Mouse (Mus musculus): ENCODE results near the gene Hagh.

Gene Hagh

DNA sequence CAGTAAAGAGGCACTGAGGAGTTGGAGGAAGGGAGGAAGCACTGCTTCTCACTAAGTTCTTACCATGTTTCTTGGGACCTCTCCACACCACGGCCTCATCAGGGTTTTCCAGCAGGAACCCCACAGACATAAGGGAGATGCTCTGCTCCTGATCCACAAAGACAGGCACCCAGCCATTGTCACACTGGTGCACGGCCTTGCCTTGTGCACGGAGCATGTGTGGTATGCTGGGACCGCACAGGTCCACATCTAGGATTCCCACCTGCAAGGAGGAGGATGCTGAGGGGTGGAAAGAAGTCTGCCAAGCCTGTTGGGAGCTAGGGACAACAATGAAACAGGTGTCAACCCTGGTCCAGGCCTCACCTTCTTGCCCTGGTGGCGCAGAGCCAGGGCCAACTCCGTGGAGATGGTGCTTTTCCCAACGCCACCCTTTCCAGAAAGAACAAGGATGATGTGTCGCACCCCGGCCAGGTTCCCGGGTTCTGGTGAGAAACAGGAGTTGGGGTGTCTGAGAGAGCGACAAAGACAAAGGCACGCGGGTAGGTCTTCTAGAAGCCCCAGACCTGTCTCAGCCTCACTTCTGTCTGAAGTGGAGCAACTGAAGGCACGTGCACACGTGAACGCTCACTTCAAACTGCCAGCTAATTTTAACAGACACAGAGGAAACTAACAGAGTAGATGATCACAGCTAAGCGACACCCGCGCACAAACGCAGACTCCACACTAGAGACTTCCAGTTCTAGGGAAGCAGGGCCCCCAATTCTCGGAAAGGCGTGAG is 45.6 kb downstream of the Hagh start:
- DNase-seq (ENCODE audit: low spot score in 2 of 2) = no peak

DNA sequence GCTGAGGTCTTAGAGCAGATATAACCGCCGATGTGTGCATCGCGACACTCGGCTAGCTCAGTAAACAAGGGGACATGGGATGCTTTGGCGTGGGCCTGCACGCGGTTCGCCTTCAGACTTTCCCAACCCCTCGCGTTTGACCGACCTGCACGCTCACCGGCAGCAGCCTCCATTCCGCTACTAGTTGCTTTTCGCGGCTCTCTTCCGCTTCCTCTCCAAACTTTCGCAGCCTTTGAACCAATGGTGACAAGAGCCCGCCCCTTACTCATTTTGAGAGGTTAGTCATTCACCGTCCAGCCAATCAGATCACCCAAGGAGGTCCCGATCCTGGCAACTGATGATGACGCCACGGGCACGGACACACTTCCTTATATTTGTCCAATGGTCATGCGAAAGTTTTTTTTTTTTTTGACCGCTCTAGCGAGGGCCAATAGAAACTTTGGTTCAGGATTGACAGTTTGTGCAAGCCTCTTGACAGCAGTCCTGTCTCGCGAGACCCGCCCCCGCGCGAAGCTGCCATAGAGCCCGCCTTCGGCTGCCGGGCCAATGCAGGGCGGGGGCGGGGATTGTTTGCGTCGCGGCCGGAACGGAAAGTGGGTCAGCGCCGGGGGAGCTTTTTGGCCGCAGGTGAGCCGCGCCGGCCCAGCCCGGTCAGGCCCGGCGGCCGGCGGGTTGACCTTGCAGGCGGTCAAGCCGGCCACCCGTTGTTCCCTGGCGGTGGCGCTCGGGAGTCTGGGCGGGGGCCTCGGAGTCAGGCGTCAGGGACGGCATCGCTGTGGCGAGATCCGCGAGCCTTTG is 46.4 kb downstream of the Hagh start, which contains the start of the genes Nubp2 and Spsb3:
Gene Nubp2 (minus strand): TSS at position 216 of the 798 bp plus-strand sequence.
Gene Spsb3 (plus strand): TSS at position 510 of the 798 bp plus-strand sequence.
- DNase-seq (ENCODE audit: low spot score in 2 of 2) = peak; percentile 92 to 96

DNA sequence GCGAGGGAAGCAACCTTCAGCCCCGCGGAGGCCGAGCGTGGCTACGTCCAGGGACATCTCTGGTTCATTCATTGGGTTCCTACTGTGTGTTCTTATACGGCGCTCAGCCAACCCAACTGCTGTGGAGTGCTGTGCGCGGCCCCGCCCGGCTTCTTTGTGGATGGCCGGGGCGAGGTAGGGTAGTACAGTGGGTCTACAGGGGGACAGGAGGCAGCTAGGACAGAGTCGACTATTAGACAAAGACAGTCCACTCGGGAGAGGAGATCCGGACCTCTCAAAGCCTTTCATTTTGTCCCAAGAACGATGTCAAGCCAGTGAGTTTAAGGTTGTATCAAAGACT is 47.0 kb downstream of the Hagh start:
- no peak for DNase-seq (ENCODE audit: low spot score in 2 of 2)

DNA sequence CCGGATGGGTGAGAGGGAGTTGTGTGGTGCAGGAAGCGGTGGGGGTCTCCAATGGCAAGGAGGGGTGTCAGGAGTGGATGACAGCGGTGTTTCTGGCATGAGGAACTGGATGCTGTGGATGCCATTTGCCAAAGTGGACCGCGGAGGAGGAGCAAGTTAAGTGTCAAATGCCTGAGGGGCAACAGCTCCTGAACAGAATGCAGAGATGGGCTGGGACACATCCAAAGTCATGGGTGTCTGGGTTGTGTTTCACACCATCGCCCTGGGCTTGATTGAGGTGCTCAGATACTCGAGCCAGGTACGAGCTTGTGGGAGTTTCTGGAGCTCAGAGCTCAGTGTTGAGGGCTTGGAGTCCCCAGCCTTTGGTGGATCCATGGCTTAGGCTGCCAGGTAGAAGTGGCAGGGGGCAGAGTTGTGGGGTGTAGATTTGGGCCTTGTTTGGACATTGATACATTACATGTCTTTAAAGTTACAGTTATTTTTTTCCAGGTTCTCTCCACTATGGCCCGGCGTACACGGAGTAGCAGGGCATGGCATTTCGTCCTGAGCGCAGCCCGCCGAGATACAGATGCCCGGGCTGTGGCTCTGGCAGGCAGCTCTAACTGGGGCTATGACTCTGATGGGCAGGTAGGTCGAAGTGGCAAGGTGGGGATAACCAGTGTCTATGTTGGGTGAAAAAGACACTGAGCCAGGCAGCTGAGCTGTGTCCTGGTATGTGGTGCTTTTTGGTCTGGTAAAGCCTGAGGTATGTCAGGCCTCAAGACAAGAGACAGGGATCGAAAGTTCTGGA is 47.5 kb downstream of the Hagh start:
- DNase-seq (ENCODE audit: low spot score in 2 of 2) = no peak

DNA sequence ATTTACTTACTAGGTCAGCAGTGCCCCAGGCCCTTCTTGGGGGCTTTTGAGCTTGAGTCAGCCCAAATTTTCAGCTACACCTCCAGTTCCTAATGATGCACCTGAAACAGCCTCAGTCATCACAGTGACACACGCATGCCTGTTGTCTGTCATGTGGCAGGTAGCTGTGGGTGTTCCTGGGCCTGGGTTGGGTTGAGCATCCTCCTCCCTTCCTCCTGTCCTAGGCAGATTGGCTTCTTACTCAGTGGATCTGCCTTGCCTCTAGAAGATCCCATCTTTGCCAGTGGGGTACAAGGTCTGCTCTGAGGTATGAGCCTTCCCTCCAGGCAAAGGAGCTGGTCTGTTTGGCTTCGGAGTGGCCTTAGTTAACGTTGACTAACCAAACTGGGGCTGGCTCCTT is 48.9 kb downstream of the Hagh start:
- no peak for DNase-seq (ENCODE audit: low spot score in 2 of 2)

DNA sequence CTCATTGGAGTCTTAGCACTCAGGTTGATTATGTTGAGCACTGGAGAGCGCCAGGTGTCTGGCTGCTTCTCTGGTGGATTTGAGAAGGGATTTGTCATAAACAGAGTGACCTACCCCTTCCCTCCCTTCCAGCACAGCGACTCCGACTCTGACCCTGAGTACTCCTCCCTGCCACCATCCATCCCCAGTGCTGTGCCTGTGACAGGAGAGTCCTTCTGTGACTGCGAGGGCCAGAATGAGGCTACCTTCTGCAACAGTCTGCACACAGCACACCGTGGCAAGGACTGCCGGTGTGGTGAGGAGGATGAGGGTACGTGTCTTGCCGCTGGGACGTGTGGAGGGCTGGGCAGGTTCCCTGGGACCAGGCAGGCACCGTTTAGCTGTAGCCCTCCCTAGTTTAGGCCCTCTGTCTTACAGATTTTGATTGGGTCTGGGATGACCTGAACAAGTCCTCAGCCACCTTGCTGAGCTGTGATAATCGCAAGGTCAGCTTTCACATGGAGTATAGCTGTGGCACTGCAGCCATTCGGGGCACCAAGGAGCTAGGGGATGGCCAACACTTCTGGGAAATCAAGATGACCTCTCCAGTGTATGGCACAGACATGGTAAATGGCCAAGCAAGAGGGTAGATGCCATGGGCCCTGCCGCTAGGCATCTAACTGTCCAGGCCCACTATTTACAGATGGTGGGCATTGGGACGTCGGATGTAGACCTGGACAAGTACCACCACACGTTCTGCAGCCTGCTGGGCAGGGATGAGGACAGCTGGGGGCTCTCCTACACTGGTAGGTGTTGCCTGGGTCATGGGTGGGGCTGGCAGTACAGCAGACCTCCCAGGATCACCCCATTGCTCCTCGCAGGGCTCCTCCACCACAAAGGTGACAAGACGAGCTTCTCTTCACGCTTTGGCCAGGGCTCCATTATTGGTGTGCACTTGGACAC is 50.5 kb downstream of the Hagh start:
- DNase-seq (ENCODE audit: low spot score in 2 of 2) = no peak

DNA sequence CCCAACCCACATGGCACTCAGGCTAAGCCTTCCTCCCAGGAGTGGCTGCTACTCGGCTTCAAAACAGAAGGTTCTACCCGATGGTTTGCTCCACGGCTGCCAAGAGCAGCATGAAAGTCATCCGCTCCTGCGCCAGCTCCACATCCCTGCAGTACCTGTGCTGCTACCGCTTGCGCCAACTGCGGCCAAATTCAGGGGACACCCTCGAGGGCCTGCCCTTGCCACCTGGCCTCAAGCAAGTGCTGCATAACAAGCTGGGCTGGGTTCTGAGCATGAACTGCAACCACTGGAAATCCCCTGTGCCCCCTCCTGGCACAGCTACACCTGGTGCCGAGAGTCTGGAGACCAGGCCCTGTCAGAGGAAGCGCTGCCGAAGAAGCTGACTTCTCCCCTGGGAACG is 51.4 kb downstream of the Hagh start:
- DNase-seq (ENCODE audit: low spot score in 2 of 2) = no peak

DNA sequence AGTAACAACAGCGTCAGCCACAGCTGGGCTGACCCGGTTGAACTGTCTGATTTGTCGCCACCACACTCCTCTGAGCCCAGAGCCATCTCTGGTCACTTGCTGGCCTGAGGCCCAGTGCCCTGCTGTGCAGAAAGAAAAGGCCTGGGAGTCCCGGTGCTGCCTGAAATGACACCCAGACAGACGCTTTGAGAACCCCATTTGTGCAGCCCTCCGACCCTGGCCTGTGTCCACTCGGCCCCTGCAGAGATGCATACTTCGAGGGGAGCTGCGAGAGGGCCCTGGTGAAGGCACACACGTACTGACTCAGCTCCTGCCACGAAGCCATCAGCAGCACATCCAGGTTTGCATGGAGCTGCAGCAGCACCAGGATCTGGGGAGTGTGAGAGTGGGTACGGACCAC is 52.8 kb downstream of the Hagh start:
- no peak for DNase-seq (ENCODE audit: low spot score in 2 of 2)

DNA sequence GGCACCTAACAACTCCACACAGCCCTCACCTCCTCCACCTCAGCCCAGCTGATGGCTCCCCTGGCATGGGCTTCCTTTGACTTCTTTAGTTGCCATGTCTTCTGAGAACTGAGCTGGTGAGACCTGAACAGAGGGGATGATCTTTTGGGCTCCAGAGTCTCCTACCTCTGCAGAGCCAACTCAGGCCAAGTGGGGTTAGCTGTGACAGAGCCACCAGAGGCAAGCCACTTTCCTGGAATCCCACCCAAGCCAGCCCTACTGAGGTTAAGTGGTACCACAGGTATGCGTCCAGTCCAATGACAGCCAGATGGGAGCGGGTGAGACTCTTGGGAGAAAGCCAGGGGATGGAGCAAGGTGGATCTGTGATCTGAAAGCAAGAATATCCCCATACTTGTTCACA is 53.3 kb downstream of the Hagh start:
- DNase-seq (ENCODE audit: low spot score in 2 of 2) = no peak

DNA sequence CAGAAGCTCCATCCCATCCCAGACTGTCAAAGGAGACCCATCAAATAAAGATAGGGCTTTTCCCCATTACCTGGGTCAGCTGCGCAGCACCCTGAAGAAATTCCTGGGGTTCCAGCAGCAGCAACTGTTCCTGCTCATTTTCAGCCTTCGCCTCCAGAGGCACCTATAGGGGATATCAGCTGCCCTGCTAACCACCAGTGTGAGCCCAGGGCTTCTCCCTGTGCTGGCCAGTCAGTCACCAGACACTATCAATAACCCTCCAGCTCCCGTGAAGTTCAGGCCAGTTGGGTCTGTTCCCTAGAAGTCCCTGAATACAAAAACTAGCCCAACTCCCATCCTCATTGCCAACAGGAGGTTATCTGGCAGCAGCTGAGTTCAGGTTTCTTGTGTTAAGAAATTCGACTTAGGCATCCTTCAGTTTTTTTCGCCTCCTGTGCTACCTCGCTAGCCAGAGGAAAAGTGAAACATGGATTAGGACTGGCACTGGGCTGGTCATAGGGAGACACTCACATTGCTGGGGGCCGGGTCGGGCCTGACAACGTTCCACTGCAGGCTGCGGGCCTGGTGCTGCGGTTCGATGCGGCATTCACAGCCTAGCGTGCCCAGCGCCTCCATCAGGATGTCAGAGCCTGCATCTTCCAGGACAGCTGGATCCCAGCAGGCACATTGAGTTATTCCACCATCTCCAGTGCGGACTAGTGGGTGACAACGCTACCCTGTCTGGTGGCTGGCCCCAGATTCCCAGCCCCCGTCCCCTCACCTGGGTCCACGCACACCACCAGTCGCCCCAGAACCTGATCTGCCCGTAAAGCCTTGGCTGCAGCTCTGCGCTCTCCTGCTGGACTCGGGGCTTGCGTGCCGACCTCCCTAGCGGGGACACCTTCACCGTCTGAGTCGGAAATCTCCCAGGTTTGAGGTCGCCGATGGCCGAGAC is 54.4 kb downstream of the Hagh start:
- no peak for DNase-seq (ENCODE audit: low spot score in 2 of 2)

DNA sequence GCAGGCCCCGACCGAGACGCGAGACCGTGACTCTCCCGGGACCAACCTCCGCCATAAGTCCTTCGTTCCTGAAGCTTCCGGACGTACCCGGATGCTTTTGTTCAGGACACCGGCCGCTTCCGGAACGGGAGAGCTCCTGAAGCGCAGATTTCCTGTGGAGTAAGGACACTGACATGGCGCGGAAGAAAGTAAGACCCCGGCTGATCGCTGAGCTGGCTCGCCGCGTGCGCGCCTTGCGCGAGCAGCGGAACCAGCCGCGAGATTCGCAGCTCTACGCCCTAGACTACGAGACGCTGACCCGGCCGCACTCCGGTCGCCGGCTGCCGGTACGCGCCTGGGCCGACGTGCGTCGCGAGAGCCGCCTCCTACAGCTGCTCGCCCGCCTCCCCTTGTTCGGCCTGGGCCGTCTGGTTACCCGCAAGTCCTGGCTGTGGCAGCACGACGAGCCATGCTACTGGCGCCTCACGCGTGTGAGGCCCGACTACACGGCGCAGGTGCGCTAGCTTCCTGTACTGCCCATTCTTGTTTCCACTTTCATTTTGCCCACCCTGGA is 55.1 kb downstream of the Hagh start, which contains the start of the genes Eme2 and Mrps34:
Gene Eme2 (minus strand): TSS at position 93 of the 553 bp plus-strand sequence.
Gene Mrps34 (plus strand): TSS at position 122 of the 553 bp plus-strand sequence.
- DNase-seq (ENCODE audit: low spot score in 2 of 2) = peak; percentile 54 to 73

DNA sequence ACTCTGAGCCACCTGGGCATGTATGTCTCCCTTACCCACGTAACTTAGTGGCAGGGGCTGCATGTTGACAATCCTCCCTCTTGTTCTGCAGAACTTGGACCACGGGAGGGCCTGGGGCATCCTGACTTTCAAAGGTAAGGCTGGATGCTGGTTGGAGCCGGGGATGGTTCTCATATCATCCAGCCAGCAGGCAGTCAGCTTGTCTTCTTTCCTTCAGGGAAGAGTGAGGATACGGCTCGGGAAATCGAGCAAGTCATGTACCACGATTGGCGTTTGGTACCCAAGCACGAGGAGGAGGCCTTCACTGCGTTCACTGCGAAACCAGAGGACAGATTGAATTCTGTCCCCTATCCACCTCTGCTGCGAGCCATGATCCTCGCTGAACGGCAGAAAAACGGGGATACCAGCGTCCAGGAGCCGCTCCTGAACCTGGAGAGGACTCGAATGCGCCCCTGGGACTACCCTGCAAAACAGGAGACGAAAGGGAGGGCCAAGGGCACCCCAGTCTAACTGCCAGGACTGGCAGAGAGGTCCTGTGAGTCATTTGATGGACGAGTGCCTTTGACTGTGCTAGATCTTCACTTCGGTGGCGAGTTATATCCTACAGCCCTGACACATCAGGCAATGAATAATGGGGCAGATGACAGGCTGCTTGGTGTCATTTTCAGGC is 55.8 kb downstream of the Hagh start:
- no peak for DNase-seq (ENCODE audit: low spot score in 2 of 2)

DNA sequence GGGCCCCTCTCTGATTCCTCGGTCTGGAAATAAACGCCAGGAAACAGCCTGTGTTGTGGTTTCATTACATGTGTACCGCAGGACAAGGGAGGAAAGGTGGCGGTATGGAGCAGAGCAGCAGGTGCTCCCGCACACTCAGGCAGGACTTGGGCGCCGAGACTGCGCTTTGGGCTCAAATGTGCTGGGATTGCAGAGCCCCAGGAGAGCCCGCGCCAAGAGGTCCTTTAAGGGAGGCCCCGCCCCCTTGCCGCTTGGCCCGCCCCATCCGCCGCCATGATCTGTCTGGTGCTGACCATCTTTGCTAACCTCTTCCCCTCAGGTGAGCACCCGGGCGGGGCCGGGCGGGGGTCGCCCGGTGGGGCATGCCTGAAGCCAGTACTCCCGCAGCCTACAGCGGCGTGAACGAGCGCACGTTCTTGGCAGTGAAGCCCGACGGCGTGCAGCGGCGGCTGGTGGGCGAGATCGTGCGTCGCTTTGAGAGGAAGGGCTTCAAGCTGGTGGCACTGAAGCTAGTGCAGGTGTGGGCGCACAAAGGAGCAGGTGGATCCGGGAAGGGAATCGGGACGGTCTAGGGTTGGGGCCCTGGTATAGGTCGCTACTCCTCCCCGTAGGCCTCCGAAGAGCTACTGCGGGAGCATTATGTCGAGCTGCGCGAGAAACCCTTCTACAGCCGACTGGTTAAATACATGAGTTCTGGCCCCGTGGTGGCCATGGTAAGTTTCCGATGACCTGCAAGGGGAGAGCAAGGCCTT is 56.5 kb downstream of the Hagh start, which contains the start of gene Nme3:
Gene Nme3 (plus strand): TSS at position 260 of the 752 bp plus-strand sequence.
- DNase-seq (ENCODE audit: low spot score in 2 of 2) = peak; percentile 69 to 74

DNA sequence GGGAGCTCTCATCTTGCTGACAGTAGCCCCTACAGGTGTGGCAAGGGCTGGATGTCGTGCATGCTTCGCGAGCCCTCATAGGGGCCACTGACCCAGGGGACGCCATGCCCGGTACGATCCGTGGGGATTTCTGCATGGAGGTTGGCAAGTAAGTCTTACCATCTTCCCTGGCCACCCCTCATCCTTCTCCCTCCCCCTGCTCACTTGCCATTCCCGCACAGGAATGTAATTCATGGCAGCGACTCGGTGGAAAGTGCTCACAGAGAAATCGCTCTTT is 57.0 kb downstream of the Hagh start:
- DNase-seq (ENCODE audit: low spot score in 2 of 2) = no peak

DNA sequence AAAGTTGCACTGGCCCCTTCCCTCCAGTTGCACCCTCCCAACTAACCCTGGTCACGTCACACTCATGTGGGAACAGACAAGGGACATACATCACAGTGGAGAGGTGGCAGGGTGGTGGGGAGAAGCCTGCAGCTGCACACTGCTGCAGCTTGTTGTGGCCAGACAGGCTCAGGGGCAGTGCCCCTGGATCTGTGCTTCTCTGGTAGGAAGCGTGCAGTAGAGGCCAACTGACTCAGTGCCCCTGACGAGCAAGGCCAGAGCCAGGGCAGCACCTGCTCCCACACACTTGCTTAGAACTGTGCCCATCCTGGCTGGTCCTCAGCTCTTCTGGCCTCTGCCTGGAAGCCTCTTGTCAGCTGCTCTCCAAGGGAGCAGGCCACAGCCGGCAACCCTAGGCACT is 57.7 kb downstream of the Hagh start:
- DNase-seq (ENCODE audit: low spot score in 2 of 2) = no peak

DNA sequence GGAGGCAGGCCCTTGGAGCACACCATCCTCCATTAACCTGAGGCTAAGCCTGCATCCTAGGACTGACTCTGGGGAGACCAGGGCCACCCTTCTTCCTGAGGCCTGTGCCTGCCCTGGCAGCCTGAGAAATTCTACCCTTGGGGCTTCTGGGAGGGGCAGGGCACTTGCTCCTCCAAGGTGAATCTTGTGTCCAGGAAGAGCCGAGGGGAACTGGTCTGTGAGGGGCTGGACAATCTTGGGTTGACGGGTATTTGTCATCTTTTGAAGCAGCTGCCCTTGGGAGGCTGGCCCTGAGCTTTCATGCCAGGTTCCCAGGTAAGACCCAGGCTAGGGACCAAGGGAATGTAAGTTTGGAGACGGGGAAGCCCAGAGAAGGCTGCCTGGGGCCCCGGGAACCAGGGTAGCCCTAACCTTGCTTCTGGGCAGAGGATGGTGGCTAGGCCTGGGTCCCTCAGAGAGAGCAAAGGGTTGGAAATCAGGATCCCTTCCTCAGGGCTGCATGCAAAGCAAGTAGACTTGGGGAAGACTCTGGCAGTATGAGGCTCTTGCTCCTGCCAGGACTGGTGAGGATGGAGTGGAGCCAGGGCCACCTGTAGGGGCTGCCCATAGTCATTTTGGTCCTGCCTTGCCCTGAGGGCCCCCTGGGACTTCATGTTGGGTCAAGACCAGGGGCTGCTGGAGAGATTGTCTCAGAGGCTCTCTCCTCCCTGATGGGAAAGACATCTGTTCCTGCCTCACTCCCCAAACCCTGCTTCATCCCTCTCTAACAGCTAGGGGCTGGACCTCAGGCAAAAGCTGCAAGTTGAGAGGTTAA is 58.3 kb downstream of the Hagh start:
- DNase-seq (ENCODE audit: low spot score in 2 of 2) = no peak

DNA sequence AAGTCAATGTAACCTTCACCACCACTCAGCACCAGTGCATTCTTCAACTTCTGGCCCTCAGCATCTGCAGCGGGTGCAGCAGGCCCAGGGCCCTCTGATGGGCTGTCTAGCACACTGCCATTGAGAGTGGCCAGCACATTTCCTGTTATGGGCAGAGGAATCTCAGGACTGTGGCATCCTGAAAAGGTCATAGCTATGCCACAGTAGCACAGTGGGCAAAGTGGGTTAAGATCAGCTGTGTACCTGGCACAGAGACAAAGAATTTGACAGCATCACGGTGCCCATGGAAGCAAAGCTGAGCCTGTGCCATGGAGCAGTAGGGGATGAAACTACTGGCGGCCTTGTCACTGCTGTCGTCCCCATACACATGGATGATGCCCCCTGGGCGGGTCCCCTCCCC is 59.2 kb downstream of the Hagh start:
- DNase-seq (ENCODE audit: low spot score in 2 of 2) = no peak

DNA sequence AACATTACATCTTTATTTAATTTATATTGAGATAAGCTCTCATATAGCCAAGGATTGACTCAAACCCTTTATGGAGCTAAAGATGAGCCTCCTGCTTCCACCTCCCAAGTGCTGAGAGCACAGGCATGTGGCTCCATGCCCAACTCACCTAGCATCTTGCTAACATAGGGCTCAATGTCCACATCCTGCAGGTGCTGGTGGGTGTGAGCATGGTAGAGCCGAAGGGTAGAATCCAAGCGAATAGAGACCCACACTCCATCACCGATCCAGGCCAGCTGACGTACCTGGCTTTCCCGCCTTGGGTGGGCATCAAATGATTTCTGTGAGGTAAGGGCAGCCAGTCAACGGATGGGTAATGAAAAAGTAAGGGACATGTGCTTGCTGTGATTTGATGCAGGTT is 60.1 kb downstream of the Hagh start:
- DNase-seq (ENCODE audit: low spot score in 2 of 2) = no peak

Measured in spleen, postnatal 14 days (tissue).